Mouse (Mus musculus): ENCODE results near the gene Erbb4. TPM values are rescaled to one million over a fixed set of nuclear protein-coding genes. Genes with fewer than 3 reads are reported as not detected.
A peak's percentile ranks its signal among the peaks of the same experiment; 100 is the strongest.

Erbb4 gene
- polyA plus RNA-seq, 1 experiment, result 0.28 TPM

GRCm38 (mm10) chr1:69108159-69108925, 483 bp upstream of the Erbb4 start:
- Histone ChIP-seq H3K4me1 (ENCODE audit: control insufficient read depth, insufficient read depth, low read length) (peaks cover 19% of the 10 kb centered on the region), H3K27ac (ENCODE audit: control insufficient read depth, insufficient read depth, low read depth, low read length) (no peak overlapping the region), H3K27me3 (ENCODE audit: control insufficient read depth, insufficient read depth, low read length) (no peaks in the 10 kb centered on the region), H3K4me3 (ENCODE audit: control insufficient read depth, low read depth, low read length) (peak overlapping the region; percentile 70), H3K36me3 (ENCODE audit: control insufficient read depth, insufficient read depth, low read length) (no peaks in the 10 kb centered on the region)
- TF ChIP-seq CTCF (IDR thresholded peaks at IDR 0.05; ENCODE audit: control insufficient read depth, insufficient read depth, insufficient replicate concordance, low read depth, low read length) (no peak), POLR2A (IDR thresholded peaks at IDR 0.05; ENCODE audit: control insufficient read depth, low read depth, low read length) (no peak)

- H3K27me3 ChIP-seq (ENCODE audit: control insufficient read depth, insufficient read depth, low read length), result no peaks in the 10 kb centered on the region
- H3K36me3 ChIP-seq (ENCODE audit: control insufficient read depth, insufficient read depth, low read length), result no peaks in the 10 kb centered on the region
- peak overlapping the region; percentile 70 for H3K4me3 ChIP-seq (ENCODE audit: control insufficient read depth, low read depth, low read length)
- H3K27ac ChIP-seq (ENCODE audit: control insufficient read depth, insufficient read depth, low read depth, low read length), result no peak overlapping the region
- no peak for TF ChIP-seq CTCF (IDR thresholded peaks at IDR 0.05; ENCODE audit: control insufficient read depth, insufficient read depth, insufficient replicate concordance, low read depth, low read length)
- peaks cover 19% of the 10 kb centered on the region for H3K4me1 ChIP-seq (ENCODE audit: control insufficient read depth, insufficient read depth, low read length)
These were observed 860 bp downstream of the Erbb4 start for GRCm38 (mm10) chr1:69106937-69107461.

GRCm38 (mm10) chr1:69106322-69106761, 1.5 kb downstream of the Erbb4 start:
- H3K4me1 ChIP-seq (ENCODE audit: control insufficient read depth, insufficient read depth, low read length), result peaks cover 19% of the 10 kb centered on the region
- no peak for TF ChIP-seq CTCF (IDR thresholded peaks at IDR 0.05; ENCODE audit: control insufficient read depth, insufficient read depth, insufficient replicate concordance, low read depth, low read length)
- no peak for TF ChIP-seq POLR2A (IDR thresholded peaks at IDR 0.05; ENCODE audit: control insufficient read depth, low read depth, low read length)
- no peaks in the 10 kb centered on the region for H3K36me3 ChIP-seq (ENCODE audit: control insufficient read depth, insufficient read depth, low read length)
- H3K27me3 ChIP-seq (ENCODE audit: control insufficient read depth, insufficient read depth, low read length), result no peaks in the 10 kb centered on the region
- H3K27ac ChIP-seq (ENCODE audit: control insufficient read depth, insufficient read depth, low read depth, low read length), result no peak overlapping the region
- peak overlapping the region; percentile 33 for H3K4me3 ChIP-seq (ENCODE audit: control insufficient read depth, low read depth, low read length)

- no peaks in the 10 kb centered on the region for H3K27me3 ChIP-seq (ENCODE audit: control insufficient read depth, insufficient read depth, low read length)
- TF ChIP-seq POLR2A (IDR thresholded peaks at IDR 0.05; ENCODE audit: control insufficient read depth, low read depth, low read length) (no peak), CTCF (IDR thresholded peaks at IDR 0.05; ENCODE audit: control insufficient read depth, insufficient read depth, insufficient replicate concordance, low read depth, low read length) (no peak)
These were observed 2.2 kb downstream of the Erbb4 start for GRCm38 (mm10) chr1:69105493-69106321.

GRCm38 (mm10) chr1:69105096-69105492, 2.8 kb downstream of the Erbb4 start:
- no peak overlapping the region for H3K4me3 ChIP-seq (ENCODE audit: control insufficient read depth, low read depth, low read length)
- TF ChIP-seq POLR2A (IDR thresholded peaks at IDR 0.05; ENCODE audit: control insufficient read depth, low read depth, low read length) (no peak), CTCF (IDR thresholded peaks at IDR 0.05; ENCODE audit: control insufficient read depth, insufficient read depth, insufficient replicate concordance, low read depth, low read length) (no peak)
- H3K27me3 ChIP-seq (ENCODE audit: control insufficient read depth, insufficient read depth, low read length), result no peaks in the 10 kb centered on the region
- peaks cover 19% of the 10 kb centered on the region for H3K4me1 ChIP-seq (ENCODE audit: control insufficient read depth, insufficient read depth, low read length)
- no peak overlapping the region for H3K27ac ChIP-seq (ENCODE audit: control insufficient read depth, insufficient read depth, low read depth, low read length)
- H3K36me3 ChIP-seq (ENCODE audit: control insufficient read depth, insufficient read depth, low read length), result no peaks in the 10 kb centered on the region

More at GRCm38 (mm10) chr1:69105493-69106321, 2.2 kb downstream of the Erbb4 start:
- Histone ChIP-seq H3K4me3 (ENCODE audit: control insufficient read depth, low read depth, low read length) (peak overlapping the region; percentile 33), H3K36me3 (ENCODE audit: control insufficient read depth, insufficient read depth, low read length) (no peaks in the 10 kb centered on the region), H3K27ac (ENCODE audit: control insufficient read depth, insufficient read depth, low read depth, low read length) (no peak overlapping the region), H3K4me1 (ENCODE audit: control insufficient read depth, insufficient read depth, low read length) (peaks cover 19% of the 10 kb centered on the region)

- Histone ChIP-seq H3K4me3 (ENCODE audit: control insufficient read depth, low read depth, low read length) (no peak overlapping the region), H3K27ac (ENCODE audit: control insufficient read depth, insufficient read depth, low read depth, low read length) (no peak overlapping the region), H3K4me1 (ENCODE audit: control insufficient read depth, insufficient read depth, low read length) (peaks cover 19% of the 10 kb centered on the region), H3K27me3 (ENCODE audit: control insufficient read depth, insufficient read depth, low read length) (no peaks in the 10 kb centered on the region), H3K36me3 (ENCODE audit: control insufficient read depth, insufficient read depth, low read length) (no peaks in the 10 kb centered on the region)
- TF ChIP-seq CTCF (IDR thresholded peaks at IDR 0.05; ENCODE audit: control insufficient read depth, insufficient read depth, insufficient replicate concordance, low read depth, low read length) (no peak), POLR2A (IDR thresholded peaks at IDR 0.05; ENCODE audit: control insufficient read depth, low read depth, low read length) (no peak)
These were observed 4.6 kb downstream of the Erbb4 start for GRCm38 (mm10) chr1:69103211-69103706.

GRCm38 (mm10) chr1:69101670-69102069, 6.2 kb downstream of the Erbb4 start:
- no peaks in the 10 kb centered on the region for H3K36me3 ChIP-seq (ENCODE audit: control insufficient read depth, insufficient read depth, low read length)
- H3K27ac ChIP-seq (ENCODE audit: control insufficient read depth, insufficient read depth, low read depth, low read length), result no peak overlapping the region
- TF ChIP-seq POLR2A (IDR thresholded peaks at IDR 0.05; ENCODE audit: control insufficient read depth, low read depth, low read length) (no peak), CTCF (IDR thresholded peaks at IDR 0.05; ENCODE audit: control insufficient read depth, insufficient read depth, insufficient replicate concordance, low read depth, low read length) (no peak)
- no peaks in the 10 kb centered on the region for H3K27me3 ChIP-seq (ENCODE audit: control insufficient read depth, insufficient read depth, low read length)
- peaks cover 8% of the 10 kb centered on the region for H3K4me1 ChIP-seq (ENCODE audit: control insufficient read depth, insufficient read depth, low read length)
- no peak overlapping the region for H3K4me3 ChIP-seq (ENCODE audit: control insufficient read depth, low read depth, low read length)
